Mouse (Mus musculus) right cerebral cortex, postnatal 10 days (tissue): ENCODE measurements around the gene Dlx5.

Source experiments
- DNase-seq, 2 experiments: peaks; one replicate each; pipeline ENCODE4 v3.0.0; 2021; ENCODE audit warnings: low spot score in 2 of 2

Gene Dlx5

DNA sequence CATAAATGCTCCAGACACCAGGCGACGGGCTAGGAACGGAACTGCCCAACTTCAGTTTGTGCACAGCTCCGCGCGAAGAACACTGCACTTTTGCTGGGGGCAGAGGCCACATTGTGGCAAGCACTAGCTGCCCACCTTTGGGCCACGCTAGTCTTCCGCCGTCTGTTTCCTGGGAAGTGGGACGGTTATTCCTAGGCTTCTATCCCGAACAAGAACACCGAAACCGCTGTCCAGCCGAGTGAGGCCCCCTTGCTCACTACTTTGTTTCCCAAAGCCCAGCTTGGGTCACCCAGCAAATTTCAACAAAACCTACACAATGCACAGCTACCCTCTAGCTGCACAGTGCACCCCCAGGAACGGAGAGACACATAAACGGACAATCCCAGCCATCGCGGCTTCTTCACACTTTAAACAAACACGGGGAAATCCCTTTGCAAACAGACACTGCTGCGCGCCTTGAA, 21.9 kb downstream of the Dlx5 start:
- DNase-seq: no peak

DNA sequence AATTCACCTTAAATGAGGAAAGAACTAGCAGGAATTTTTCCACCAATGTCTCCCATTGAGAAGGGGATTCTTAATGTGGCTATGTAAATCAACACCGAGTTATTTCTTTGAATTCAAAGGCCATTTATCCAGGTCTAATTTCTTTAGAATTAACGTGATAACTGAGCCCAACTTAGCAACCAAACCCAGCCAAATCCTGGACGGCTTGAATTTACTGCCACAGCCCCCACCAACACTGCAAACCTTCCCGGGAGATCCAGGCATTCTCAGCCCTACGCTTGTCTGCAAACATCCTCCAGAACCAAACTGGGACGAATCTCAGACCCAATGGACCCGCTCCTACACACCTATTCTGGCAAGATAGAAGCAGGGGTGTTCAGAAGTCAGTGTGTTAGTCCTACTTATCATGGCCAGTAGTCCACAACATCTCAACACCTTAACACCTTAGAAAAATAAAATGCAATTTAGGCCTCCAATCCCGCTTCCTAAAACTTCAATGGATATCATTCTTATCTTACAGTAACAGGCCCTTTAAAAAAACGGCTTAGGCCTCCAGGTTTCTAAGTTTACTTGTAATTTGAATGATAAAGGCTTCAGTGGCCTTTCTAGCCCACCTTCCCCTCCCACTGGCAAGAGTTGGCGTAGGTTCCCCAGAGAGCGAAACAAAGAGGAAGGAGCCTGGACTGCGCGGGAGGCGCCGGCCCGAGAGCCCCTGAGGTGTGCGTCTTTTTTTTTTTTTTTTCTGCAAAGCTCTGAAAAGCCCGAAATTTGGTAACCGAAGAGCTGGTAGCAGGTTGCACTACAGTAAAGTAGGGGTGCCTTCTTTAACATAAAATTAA, 22.6 kb downstream of the Dlx5 start:
- peak in 1 of 2 experiments; percentile 14 for DNase-seq

DNA sequence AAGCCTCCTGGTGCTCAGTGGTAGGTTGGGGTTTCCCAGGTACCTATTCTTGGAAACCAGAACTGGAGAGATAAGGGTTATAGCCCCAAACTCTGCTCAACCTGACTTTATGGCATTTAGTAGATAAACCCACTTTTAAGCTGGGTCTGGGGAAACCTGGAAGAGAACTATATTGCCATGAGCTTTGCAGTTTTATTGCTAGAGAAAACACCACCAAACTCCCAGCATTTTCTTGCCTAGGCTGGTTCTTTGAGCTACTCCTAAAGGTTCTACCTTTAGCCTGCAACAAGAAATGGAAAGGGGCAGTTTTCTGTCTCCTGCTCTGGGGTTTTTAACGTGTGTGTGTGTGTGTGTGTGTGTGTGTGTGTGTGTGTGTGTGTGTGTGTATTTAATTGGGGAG, 23.3 kb downstream of the Dlx5 start:
- DNase-seq: no peak

DNA sequence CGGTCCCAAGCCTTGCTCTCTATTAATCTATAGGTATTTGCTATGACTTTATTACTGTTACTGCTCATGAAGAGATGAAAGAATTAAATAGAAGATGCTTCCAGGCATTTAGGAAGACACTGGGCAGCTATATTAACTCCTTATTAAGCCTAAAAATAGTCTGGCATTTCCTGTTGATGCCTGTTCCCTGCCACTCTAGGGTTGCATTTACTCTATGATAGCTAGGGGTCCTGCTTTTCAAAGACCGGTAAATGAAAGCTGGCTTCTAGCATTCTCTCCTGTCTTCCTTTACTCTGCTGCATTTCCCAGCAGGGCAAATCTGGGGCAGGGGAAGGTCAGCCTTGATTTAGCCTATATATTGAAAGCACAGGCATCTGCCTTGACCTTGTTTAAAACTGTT, 24.1 kb downstream of the Dlx5 start:
- no peak for DNase-seq

DNA sequence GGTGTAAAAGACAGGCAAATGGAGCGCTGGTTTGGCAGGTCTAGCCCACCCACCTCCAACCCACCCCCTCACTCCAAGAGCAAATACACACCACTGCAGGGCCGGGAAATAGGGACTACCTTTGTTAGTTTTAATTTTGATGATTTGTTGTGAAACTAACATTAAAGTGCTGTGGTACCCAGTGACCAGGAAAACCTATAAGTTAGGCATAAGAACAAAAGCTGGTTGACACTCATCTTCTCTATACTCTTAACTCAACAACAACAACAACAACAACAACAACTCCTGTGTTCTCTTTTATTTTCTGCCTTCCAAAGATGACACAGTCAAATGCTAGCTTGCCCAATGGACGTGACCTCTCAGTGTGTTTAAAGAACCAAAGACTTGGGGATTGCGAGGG, 25.0 kb downstream of the Dlx5 start:
- no peak for DNase-seq

DNA sequence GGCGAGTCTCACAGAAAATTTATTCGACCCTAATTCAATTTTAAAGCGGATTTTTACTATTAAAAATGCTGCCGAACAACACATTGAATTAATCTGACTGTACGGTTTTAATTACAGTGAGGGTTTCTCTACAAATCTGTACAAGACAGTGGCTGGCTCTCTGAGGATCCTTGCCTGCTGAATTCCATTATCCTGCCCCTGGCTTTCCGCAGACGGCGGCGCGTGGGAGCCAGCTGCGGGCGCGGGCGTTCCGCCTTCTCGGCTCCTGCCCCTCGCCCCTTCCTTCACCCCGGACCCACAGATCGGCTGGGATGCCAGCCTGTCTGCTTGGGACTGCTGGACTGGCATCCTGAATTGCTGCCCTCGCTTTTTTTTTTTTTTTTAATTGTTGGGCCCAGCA, 25.6 kb downstream of the Dlx5 start:
- no peak for DNase-seq

DNA sequence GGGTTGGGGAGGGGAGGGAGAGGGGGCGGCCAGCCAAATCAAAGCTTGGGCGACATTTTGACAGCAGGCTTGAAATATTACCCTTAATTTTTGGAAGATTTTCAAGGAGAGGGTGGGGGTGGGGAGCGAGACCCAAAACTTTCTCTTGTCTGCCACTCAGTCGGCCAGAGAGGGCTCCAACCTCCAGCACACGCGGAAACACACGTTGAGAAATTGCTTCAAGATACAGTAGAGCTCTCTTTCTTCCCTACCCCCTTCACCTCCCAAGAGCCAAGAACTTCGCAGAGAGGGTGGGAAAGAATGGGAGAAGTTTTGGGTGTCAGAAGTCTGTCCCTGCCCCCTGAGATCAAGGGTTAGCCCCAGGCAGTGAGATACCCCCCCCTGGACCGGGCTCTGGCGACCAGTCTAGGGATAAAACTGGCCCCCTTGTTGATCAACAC, 26.1 kb downstream of the Dlx5 start:
- DNase-seq: no peak

DNA sequence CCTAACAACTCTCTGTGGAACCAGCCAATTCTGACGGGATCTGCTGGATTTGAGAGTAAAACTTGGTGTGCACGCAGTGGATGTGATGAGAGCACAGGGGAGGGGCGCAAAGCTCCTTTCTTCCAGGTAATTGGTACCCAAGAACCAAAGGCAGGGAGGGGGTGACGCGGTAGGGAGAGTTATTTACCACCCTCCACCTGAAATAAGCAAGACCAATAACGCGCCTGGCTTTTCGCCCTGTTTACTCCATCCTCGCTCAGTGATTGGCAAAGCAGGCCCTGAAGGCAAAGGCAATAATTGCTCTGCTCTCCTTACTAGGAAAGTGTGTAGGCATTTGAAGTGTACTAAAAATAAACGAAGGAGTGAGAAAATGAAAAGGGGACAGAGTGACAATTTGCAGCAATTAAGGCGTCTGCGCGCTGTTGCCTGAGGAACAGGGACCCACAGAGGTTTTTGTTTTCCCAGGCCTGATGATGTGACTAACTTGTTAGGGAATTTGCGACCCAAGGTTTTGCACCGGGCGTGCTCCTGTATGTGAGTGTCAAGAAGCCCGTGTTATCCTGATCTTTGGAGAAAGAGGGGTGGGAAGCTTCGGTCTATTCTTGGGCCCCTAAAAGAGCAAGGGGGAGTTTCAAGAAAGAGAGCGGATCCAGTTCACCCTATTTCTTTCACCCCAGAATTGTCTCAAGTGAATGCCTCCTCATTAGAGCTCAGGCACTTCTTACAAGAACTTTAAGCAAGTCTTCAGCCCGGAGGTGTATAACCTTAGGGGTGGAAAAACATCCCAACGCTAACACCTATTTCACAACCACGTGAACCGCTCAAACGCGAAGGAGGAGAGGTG, 26.8 kb downstream of the Dlx5 start:
- DNase-seq: peak in 1 of 2 experiments; percentile 40

DNA sequence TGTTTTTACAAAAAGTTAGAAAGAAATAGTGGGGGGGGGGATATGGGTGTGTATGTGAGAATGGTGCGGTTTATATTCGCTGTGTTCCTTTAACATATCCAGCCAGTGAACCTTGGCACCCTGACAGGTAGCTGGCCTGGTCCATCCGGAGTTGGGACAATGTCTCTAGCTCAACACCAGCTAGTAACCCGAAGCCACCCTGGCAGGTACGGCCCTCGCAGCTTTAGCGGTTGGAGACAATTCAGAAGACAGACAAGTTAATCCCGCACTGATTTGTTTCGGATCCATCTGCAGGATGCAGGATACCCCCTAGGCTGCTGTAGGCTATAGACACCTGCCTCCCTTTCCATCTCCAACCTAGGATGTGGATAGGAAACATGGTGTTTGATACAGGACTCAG, 27.7 kb downstream of the Dlx5 start:
- DNase-seq: no peak

DNA sequence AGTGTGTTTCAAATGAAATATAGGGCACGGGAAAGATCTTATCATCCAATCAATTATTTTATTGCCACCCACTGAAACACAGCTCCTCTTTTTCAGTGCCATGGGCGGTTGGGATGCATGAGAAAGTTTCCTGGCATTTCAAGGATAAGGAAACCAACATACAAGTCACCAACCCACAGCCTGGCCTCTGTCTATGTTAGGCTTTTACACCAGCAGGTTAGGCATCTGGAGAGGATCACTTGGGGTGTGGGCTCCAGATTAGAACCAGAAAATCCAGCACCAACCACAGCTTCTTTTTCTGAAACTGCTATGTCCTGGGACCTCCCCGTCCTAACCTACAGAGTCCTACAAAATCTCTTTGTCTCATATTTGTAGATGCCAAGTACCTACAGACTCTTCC, 28.9 kb downstream of the Dlx5 start:
- no peak for DNase-seq

DNA sequence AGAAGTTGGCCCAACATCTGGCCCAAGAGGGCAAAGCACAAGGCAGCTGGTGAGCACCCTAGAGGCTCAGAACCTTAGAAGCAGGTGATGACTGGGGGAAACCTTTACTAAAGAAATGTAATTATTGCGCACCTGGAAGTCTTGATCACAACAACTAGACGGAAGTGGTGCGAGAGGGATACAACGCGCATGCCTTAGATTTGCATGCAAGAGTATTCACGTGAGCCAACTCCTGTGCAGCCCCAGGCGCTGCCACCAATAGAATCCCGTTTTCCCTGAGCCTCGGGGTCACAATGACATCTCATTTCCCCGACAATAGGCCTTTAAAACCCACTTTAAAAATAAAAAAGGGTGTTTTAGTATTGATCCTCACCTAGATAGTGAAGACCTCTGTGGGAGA, 30.7 kb downstream of the Dlx5 start:
- no peak for DNase-seq

DNA sequence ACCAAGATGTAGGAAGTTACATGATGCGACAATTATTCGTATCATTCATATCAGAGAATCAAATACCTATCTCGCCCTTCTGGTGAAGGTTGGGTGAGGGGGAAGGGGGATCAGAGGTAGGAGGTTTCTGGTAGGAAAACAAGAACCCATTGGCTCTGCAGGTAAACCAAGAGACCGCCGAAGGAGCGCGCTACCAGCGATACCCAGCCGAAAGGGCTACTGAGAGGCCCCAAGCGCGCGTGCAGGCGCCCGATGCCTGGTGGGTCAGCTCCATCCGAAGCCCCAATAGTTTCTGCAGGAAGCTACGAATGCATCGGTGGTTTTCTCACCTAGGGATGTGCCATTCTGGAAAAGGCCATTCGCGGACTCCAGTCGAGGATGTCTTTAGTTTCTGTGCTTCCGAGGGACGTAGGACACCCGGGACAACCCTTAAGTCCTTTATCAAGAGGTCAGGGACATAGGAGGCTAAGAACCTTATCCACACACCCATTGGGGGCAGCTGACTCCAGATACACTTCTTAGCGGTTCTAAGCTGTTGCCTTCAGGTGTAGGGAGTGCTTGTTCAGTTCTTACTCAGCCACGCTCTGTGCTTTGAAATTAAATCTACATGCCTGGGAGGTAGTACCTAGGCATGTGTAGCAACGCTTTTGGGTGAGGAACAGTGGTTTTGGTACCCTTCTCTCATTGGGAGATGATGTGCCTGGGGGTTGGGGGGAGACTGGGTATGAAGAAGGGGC, 31.4 kb downstream of the Dlx5 start:
- DNase-seq: no peak

DNA sequence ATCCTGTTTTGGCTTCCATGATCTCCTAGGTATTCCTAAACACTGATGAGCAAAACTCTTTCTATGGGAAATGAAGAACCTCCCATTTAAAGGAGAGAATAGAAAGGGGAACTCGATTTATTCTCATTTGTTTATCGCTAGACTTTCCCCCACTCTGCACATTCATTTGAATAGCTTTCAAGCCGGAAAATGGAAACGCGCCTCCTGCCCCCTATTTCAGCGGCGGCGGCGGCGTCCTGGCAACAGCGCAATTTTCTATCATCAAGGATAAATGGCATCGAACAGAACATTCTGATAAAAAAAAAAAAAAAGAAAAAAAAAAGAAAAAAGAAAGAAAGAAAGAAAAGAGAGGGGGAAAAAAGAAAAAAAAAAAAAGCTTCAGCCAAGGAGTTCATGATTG, 32.1 kb downstream of the Dlx5 start:
- DNase-seq: no peak

DNA sequence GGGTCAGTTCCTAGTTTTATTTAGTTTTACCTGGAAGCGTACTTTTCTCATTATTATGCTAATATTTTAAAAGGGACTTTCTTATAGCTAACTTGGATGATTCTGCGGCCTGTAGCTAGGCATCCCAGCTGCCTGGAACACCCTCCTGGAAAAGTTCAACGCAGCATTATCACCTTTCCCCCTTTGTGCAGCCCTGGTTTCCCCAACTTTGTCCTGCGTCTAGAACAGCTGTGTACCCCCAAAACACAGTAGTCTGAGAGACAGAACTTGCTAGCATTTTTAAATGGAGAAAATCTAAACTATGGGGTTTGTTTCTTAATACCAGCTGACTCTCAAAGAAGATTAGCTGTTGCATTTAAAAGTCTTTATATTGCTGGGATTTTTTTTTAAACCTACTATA, 33.3 kb downstream of the Dlx5 start:
- DNase-seq: no peak

DNA sequence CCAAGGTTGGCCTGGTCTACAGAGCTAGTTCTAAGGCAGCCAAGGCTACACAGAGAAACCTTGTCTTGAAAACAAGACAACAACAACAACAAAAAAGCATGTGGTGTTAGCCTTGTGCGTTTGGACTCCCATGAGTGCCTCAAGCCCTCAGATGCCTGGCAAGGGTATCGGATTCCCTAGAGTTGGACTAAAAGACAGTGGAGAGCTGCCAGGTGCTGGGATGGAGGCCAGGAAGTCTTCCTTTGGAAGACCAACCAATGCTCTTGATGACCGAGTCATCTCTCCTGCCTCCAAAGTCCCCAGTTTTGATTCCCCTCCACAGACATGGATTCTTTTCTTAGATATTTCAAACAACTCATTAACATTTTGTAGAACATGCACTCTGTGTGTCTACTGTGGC, 48.6 kb downstream of the Dlx5 start:
- DNase-seq: no peak

DNA sequence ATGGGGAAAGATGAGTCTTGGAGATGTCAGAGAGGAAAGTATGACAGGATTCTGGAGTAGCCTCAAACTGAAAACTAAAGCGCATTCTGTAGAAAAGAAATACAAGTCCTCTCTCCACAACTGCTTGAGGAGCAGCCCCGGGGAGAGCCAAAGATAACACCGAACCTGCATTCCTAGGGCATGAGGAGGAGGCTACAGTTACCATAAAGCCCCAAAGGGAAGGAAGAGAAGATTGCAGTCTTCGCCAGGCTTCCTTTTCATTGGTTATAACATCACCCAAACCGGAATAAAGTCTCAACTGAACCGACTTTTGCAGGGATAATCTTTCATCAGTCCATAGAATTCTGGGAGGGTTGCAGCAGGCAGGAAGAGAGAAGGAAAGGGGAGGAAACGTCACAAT, 51.4 kb downstream of the Dlx5 start:
- no peak for DNase-seq
